Mouse (Mus musculus) heart, embryonic 16.5 days (tissue): ENCODE results near the gene Lamtor4. TPM values are rescaled to one million over a fixed set of nuclear protein-coding genes. Genes with fewer than 3 reads are reported as not detected.

Source experiments
- ATAC-seq: fragments of 200-750 bp; cut with Nextera tagmentation; replicated peaks from 2 replicates; pipeline ENCODE4 v1.8.0; 2017; ENCODE audit warnings: moderate number of reproducible peaks; ENCODE audit not compliant: insufficient read depth, low FRiP score; ENCODE audit errors: extremely low read depth
- H3K27ac ChIP-seq: fragments of 300-500 bp; sonication (generic); 2 replicates; pipeline ENCODE4 v1.5.1; 2014; ENCODE audit warnings: mild to moderate bottlenecking, low read length, control low read depth, moderate library complexity
- H3K27me3 ChIP-seq: fragments of 300-500 bp; sonication (generic); 2 replicates; pipeline ENCODE4 v1.6.1; 2014; ENCODE audit warnings: low read length, mixed read lengths; ENCODE audit not compliant: control insufficient read depth, insufficient read depth
- H3K36me3 ChIP-seq: fragments of 300-500 bp; sonication (generic); 2 replicates; pipeline ENCODE4 v1.6.1; 2014; ENCODE audit not compliant: control insufficient read depth, insufficient read depth
- H3K4me1 ChIP-seq: fragments of 300-500 bp; sonication (generic); 2 replicates; pipeline ENCODE4 v1.6.1; 2014; ENCODE audit warnings: low read length, mixed read lengths; ENCODE audit not compliant: control insufficient read depth, insufficient read depth
- H3K4me2 ChIP-seq: fragments of 300-500 bp; sonication (generic); 2 replicates; pipeline ENCODE4 v1.6.1; 2014; ENCODE audit warnings: low read depth, mild to moderate bottlenecking, control low read depth, low read length
- H3K4me3 ChIP-seq: fragments of 300-500 bp; sonication (generic); 2 replicates; pipeline ENCODE4 v1.5.1; 2014; ENCODE audit warnings: mild to moderate bottlenecking, control low read depth, low read length
- H3K9ac ChIP-seq: fragments of 300-500 bp; sonication (generic); 2 replicates; pipeline ENCODE4 v1.6.1; 2014; ENCODE audit warnings: low read length, control low read depth
- H3K9me3 ChIP-seq: fragments of 300-500 bp; sonication (generic); replicated peaks from 2 replicates; pipeline ENCODE4 v1.6.1; 2016; ENCODE audit warnings: low read length; ENCODE audit not compliant: control insufficient read depth
- WGBS: fragments of 180-500 bp; shearing (Covaris S2); extraction: QIAGEN DNeasy Blood & Tissue Kit; methylation state at CpG from one replicate; pipeline ENCODE4 v1.1.7; 2014; 5-methylcytosine and 5-hydroxymethylcytosine counted together
- polyA plus RNA-seq: library from polyadenylated mRNA; unstranded; fragments of >200 nt; fragmentation: Nextera tagmentation; extraction: Ambion mirVana; gene quantifications from 2 replicates; pipeline ENCODE4 v1.2.1, GENCODE M21; 2015

Gene Lamtor4
- polyA plus RNA-seq, 1 experiment from 2014 or later, result 71.9 TPM

DNA sequence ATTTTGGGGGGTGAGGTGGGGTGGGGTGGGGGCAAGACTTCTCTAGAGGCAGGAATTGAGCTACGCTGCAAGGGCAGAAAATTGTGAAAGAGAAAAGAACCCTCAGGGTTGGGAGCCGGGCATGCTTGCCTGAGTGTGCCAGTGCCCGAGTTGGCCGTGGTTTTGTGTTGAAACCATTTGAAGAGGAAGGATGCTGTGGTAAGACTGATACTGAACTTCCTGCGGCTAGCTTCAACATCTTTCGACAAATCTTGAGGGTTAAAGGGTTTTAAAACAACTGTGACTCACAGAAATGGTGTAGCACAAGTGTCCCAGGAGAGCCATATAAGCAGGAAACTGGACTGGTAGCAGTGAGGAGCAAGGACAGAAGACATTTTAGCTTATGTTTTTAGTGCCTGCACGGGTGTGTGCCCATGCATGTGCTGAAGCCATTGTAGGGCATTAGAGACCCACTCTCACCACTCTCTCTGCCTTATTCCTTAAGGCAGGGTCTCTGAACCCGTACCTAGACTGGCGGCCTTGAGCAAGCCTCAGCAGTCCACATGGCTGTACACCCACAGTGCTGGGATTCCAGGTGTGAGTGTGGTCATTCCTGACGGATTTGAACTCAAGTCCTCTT, 1.8 kb downstream of the Lamtor4 start:
- 82% methylated on average over 10 of the region's 10 CpGs for WGBS
- Histone ChIP-seq H3K4me3 (no peak overlapping the region), H3K27ac (0 out of 2 replicates have a peak overlapping the region, but pooled peaks have one; percentile 12), H3K36me3 (peaks cover 14% of the 10 kb centered on the region), H3K4me1 (peaks cover 17% of the 10 kb centered on the region), H3K9ac (no peak overlapping the region), H3K9me3 (no peaks in the 10 kb centered on the region; the same call in 1 of the 2 replicates), H3K27me3 (no peaks in the 10 kb centered on the region), H3K4me2 (no peak overlapping the region)
- ATAC-seq, result no peak

DNA sequence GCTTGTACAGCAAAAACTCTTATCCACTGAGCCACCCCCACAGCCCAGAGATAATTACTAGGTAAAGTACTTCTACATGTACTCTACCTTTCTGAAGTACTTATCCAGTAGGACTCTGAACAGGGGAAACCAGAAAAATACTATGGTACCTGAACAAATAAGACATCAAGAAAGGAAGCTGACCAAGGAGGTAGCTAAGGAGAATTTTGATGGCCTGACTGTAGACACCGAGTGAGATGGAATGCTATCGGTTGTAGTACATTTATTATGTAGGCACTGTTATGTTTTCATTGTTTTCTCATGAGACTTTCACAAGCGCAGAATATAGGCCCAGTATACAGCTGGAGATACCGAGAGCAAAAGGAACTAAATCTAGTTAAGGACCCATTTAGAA, 2.3 kb downstream of the Lamtor4 start:
- Histone ChIP-seq H3K36me3 (peaks cover 14% of the 10 kb centered on the region), H3K9ac (no peak overlapping the region), H3K4me3 (no peak overlapping the region), H3K4me1 (peaks cover 19% of the 10 kb centered on the region), H3K9me3 (no peaks in the 10 kb centered on the region; the same call in 1 of the 2 replicates), H3K4me2 (no peak overlapping the region), H3K27ac (no peak overlapping the region), H3K27me3 (no peaks in the 10 kb centered on the region)
- ATAC-seq, result no peak
- 86% methylated on average over 4 of the region's 4 CpGs for WGBS

DNA sequence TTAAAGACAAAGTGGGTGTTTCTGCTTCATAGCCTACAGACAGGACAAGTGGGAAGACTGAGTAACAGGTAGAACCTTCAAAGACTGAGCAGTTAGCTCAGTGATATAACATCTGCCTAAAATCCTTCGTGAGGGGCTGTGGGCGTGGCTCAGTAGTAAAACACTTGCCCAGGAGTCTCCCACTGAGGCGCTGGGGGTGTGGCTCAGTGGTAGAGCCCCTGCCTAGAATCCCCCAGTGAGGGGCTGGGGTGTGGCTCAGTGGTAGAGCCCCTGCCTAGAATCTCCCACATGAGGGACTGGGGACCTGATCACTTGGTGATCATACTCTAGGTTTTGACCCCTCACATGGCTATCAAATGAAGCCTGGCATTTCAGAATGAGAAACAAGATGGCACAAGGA, 2.8 kb downstream of the Lamtor4 start:
- WGBS, result 80% methylated on average over 3 of the region's 3 CpGs
- H3K27ac ChIP-seq, result no peak overlapping the region

DNA sequence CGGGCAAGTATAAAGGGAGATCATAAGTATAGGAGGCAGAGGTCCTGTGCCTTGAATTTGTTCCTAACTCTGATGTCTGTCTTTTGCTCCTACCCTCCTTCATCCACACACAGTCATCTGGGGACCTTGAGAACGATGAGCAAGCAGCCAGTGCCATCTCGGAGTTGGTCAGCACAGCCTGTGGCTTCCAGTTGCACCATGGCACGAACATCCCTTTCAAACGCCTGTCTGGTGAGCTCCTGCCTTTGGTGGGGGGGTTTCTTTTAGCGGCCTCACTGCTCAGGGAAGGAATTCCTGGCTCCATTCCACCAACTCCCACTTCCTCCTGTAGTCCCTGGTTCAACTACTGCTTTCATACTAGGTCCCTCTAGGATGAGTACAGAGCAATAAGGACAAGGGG, 3.3 kb downstream of the Lamtor4 start:
- Histone ChIP-seq H3K4me3 (no peak overlapping the region), H3K27ac (no peak overlapping the region), H3K9me3 (no peaks in the 10 kb centered on the region), H3K36me3 (peaks cover 14% of the 10 kb centered on the region), H3K4me1 (peaks cover 25% of the 10 kb centered on the region), H3K4me2 (no peak overlapping the region), H3K27me3 (no peaks in the 10 kb centered on the region), H3K9ac (no peak overlapping the region)
- WGBS, result 60% methylated on average over 6 of the region's 6 CpGs
- no peak for ATAC-seq

More for the DNA sequence above, 2.8 kb downstream of the Lamtor4 start:
- Histone ChIP-seq H3K9me3 (no peaks in the 10 kb centered on the region; the same call in 1 of the 2 replicates), H3K36me3 (peaks cover 14% of the 10 kb centered on the region), H3K9ac (no peak overlapping the region), H3K4me2 (no peak overlapping the region), H3K4me1 (peaks cover 24% of the 10 kb centered on the region), H3K4me3 (no peak overlapping the region), H3K27me3 (no peaks in the 10 kb centered on the region)
- no peak for ATAC-seq

DNA sequence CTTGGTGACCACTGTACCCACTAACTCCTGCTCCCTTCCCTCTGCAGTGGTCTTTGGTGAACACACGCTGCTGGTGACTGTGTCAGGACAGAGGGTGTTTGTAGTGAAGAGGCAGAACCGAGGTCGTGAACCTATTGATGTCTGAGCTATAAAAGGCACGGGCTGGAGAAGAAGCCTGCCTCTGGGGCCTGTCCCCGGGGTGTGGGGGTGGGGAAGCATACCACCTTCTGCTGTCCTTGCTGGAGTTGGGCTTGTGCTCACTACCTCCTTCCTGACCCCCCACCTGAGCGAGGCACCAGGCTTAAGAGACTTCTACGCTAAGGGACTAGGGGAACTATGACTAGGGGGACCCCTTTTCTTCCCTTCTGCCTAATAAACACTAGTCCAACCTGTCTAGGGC, 3.7 kb downstream of the Lamtor4 start:
- Histone ChIP-seq H3K4me1 (peaks cover 25% of the 10 kb centered on the region), H3K9me3 (no peaks in the 10 kb centered on the region), H3K9ac (no peak overlapping the region), H3K36me3 (peaks cover 14% of the 10 kb centered on the region), H3K27me3 (no peaks in the 10 kb centered on the region), H3K27ac (no peak overlapping the region), H3K4me2 (no peak overlapping the region), H3K4me3 (no peak overlapping the region)
- no peak for ATAC-seq
- 46% methylated on average over 7 of the region's 7 CpGs for WGBS

- Histone ChIP-seq H3K4me2 (no peak overlapping the region), H3K9ac (0 out of 2 replicates have a peak overlapping the region, but pooled peaks have one; percentile 9), H3K27ac (no peak overlapping the region), H3K36me3 (peaks cover 14% of the 10 kb centered on the region), H3K9me3 (no peaks in the 10 kb centered on the region), H3K27me3 (no peaks in the 10 kb centered on the region), H3K4me1 (peaks cover 28% of the 10 kb centered on the region), H3K4me3 (no peak overlapping the region)
- 55% methylated on average over 10 of the region's 10 CpGs for WGBS
- ATAC-seq, result no peak
These were observed 4.8 kb downstream of the Lamtor4 start for GRCm38 (mm10) chr5:138260051-138260450.

DNA sequence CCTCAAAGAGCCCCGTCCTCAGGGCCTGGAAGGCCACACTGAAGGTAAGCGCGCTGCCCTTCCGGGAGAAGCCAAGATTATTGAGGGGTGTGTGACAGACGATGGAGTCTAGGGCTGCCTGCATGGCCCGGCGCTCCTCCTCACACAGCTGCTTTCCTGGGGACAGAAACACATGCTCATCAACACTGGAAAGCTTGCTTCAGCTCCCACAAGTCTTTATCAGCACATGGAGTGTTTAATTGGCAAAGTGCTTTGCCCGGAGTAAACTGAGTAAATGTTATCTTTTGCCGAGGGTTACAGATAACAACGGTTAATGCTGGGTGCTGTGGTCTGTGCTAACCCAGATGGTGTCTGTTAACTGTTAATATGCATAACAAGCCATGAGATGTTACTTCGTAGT, 5.6 kb downstream of the Lamtor4 start:
- ATAC-seq, result no peak
- H3K4me1 ChIP-seq, result peaks cover 28% of the 10 kb centered on the region
- H3K9ac ChIP-seq, result no peak overlapping the region
- WGBS, result 48% methylated on average over 11 of the region's 11 CpGs
- H3K9me3 ChIP-seq, result no peaks in the 10 kb centered on the region
- no peak overlapping the region for H3K4me2 ChIP-seq
- H3K36me3 ChIP-seq, result peaks cover 14% of the 10 kb centered on the region
- H3K27me3 ChIP-seq, result no peaks in the 10 kb centered on the region
- no peak overlapping the region for H3K4me3 ChIP-seq
- H3K27ac ChIP-seq, result no peak overlapping the region

GRCm38 (mm10) chr5:138262001-138262400, 6.7 kb downstream of the Lamtor4 start:
- no peak overlapping the region for H3K9ac ChIP-seq
- H3K4me3 ChIP-seq, result no peak overlapping the region
- no peak for ATAC-seq
- H3K27ac ChIP-seq, result no peak overlapping the region
- no peaks in the 10 kb centered on the region for H3K9me3 ChIP-seq
- H3K4me2 ChIP-seq, result no peak overlapping the region
- H3K4me1 ChIP-seq, result peaks cover 22% of the 10 kb centered on the region
- whole genome bisulfite sequencing, result 67% methylated on average over 4 of the region's 4 CpGs
- H3K27me3 ChIP-seq, result no peaks in the 10 kb centered on the region
- peaks cover 14% of the 10 kb centered on the region for H3K36me3 ChIP-seq

DNA sequence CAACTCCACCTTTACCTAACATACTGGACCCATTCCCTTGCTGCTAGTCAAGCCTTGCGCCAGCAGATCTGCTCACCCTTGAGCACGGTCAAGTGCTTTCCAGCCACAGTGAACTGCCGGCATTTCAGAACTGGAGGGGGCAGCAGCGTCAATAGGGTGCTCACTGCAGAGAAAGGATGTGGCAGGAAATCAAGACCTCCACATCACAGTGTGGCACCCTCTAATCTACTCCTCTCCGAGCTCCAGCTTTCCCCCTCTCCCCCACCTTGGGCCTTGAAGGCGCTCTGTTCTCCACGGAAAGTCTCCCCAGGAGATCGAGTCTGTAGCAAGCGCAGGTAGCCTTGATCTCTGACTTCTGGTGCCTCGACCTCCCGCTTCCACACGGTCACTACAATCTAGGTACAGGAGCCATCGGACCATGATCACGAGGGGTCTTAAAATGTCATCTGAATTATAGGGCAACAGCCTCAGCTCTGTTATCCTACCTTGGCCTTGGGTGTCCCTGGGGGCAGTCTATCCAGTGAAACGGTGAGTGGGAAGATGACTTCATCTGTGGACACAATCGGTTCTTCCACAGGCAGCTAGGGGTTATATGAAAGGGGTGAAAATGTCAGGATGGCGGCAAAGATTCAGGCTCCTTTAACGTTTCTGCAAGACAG, 7.4 kb downstream of the Lamtor4 start:
- peaks cover 10% of the 10 kb centered on the region for H3K36me3 ChIP-seq
- WGBS, result 50% methylated on average over 18 of the region's 18 CpGs
- peak overlapping the region; percentile 88 for H3K4me2 ChIP-seq
- H3K9me3 ChIP-seq, result no peaks in the 10 kb centered on the region
- H3K27ac ChIP-seq, result no peak overlapping the region
- ATAC-seq, result no peak
- H3K4me1 ChIP-seq, result peaks cover 22% of the 10 kb centered on the region
- H3K4me3 ChIP-seq, result peak overlapping the region; percentile 93
- H3K27me3 ChIP-seq, result no peaks in the 10 kb centered on the region
- peak overlapping the region; percentile 96 for H3K9ac ChIP-seq
